Mouse (Mus musculus) ES-E14 (cell line): Measurements from ENCODE around the gene Sntb2.

ENCODE experiments used
- CHD2 ChIP-seq: IDR thresholded peaks from 2 replicates; pipeline ENCODE4 v1.6.1; 2014; ENCODE audit warnings: mild to moderate bottlenecking, low read depth, low read length, inconsistent platforms
- ZC3H11A ChIP-seq: IDR thresholded peaks from 2 replicates; pipeline ENCODE4 v1.6.1; 2012; ENCODE audit warnings: low read depth, mild to moderate bottlenecking, inconsistent platforms, low read length, borderline replicate concordance

- TF ChIP-seq ZC3H11A (no peak), CHD2 (no peak)
Observed at GRCm38 (mm10) chr8:106924057-106924456, 11.5 kb upstream of the Sntb2 start.
